Mouse (Mus musculus) myocyte (in vitro differentiated cells): Measurements from ENCODE around the gene Fhit.

Experiments
- CEBPB ChIP-seq: IDR thresholded peaks from 2 replicates; pipeline ENCODE4 v1.6.1; 2011; ENCODE audit warnings: mild to moderate bottlenecking, moderate library complexity; ENCODE audit not compliant: poor library complexity, insufficient read depth, severe bottlenecking
- E2F4 ChIP-seq: IDR thresholded peaks from one replicate; pipeline ENCODE4 v1.6.1; 2011; ENCODE audit warnings: mild to moderate bottlenecking, control low read depth, moderate library complexity; ENCODE audit not compliant: insufficient read depth
- MAX ChIP-seq: IDR thresholded peaks from one replicate; pipeline ENCODE4 v1.6.1; 2011; ENCODE audit warnings: low read depth, mild to moderate bottlenecking, control low read depth
- MYOD1 ChIP-seq, 3 experiments: IDR thresholded peaks; one replicate each; pipeline ENCODE4 v1.6.1; 2011; ENCODE audit warnings: control low read depth in 2 of 3, low read depth in 2 of 3, mild to moderate bottlenecking in 2 of 3, moderate library complexity in 1 of 3; ENCODE audit not compliant: insufficient read length in 2 of 3, control insufficient read depth in 1 of 3
- MYOG ChIP-seq, 3 experiments: IDR thresholded peaks; one replicate each; pipeline ENCODE4 v1.6.1; 2011; ENCODE audit warnings: control low read depth in 2 of 3, low read depth in 2 of 3, mild to moderate bottlenecking in 2 of 3; ENCODE audit not compliant: insufficient read length in 2 of 3, control insufficient read depth in 1 of 3, insufficient read depth in 1 of 3
- POLR2A ChIP-seq: IDR thresholded peaks from one replicate; pipeline ENCODE4 v1.6.1; 2011; ENCODE audit warnings: low read depth, mild to moderate bottlenecking, control low read depth, moderate library complexity; ENCODE audit not compliant: insufficient read length
- POLR2AphosphoS2 ChIP-seq: IDR thresholded peaks from one replicate; pipeline ENCODE4 v1.6.1; 2011; ENCODE audit warnings: low read depth, control low read depth; ENCODE audit not compliant: insufficient read length
- SRF ChIP-seq: IDR thresholded peaks from one replicate; pipeline ENCODE4 v1.6.1; 2011; ENCODE audit warnings: low read depth; ENCODE audit not compliant: control insufficient read depth, insufficient read length
- TCF12 ChIP-seq: IDR thresholded peaks from one replicate; pipeline ENCODE4 v1.6.1; 2011; ENCODE audit warnings: mild to moderate bottlenecking, control low read depth; ENCODE audit not compliant: poor library complexity, insufficient read depth, severe bottlenecking
- USF1 ChIP-seq: IDR thresholded peaks from one replicate; pipeline ENCODE4 v1.6.1; 2011; ENCODE audit warnings: low read depth, mild to moderate bottlenecking, control low read depth, moderate library complexity

DNA sequence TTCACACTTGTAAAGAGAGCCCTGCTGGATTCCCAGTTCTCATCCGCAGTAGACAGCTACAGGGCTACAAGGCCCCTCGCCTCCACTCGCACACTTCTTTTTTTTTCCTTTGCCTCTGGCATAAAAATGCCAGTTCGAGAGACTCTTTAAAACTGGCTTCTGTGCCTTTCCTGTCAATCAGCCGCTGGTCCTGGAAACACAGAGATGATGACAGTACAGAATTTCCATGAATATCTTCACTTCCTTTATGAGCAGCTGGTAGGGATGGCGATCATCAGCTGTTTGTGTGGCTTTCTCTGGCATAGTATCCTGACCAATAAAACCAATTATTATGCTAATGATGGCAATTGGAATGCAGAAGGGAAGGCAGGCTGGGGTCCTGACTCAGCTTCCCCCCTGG, 1626.3 kb downstream of the Fhit start:
- TF ChIP-seq MYOG (IDR thresholded peaks at IDR 0.05; ENCODE audit: control insufficient read depth in 1 of 3, insufficient read depth in 1 of 3, insufficient read length in 2 of 3, low read depth in 2 of 3) (no peak), POLR2A (no peak), E2F4 (no peak), CEBPB (no peak), SRF (no peak), USF1 (no peak), MAX (no peak), TCF12 (no peak), MYOD1 (IDR thresholded peaks at IDR 0.05; ENCODE audit: control insufficient read depth in 1 of 3, insufficient read length in 2 of 3, low read depth in 2 of 3) (peak in 1 of 3 experiments; percentile 16), POLR2AphosphoS2 (no peak)
